Mouse (Mus musculus) liver, embryonic 18 days (tissue): ENCODE results near the gene Agmo. TPM values are rescaled to one million over a fixed set of nuclear protein-coding genes. Genes with fewer than 3 reads are reported as not detected.

Experiments
- polyA plus RNA-seq: library from polyadenylated mRNA; depleted of rRNA; stranded (reverse); fragments of >200 nt; gene quantifications from 2 replicates; pipeline ENCODE4 v1.2.3, GENCODE M21; 2012; rRNA removed

Agmo gene
- polyA plus RNA-seq = 8.8 and 9.6 TPM in 2 replicates

DNA sequence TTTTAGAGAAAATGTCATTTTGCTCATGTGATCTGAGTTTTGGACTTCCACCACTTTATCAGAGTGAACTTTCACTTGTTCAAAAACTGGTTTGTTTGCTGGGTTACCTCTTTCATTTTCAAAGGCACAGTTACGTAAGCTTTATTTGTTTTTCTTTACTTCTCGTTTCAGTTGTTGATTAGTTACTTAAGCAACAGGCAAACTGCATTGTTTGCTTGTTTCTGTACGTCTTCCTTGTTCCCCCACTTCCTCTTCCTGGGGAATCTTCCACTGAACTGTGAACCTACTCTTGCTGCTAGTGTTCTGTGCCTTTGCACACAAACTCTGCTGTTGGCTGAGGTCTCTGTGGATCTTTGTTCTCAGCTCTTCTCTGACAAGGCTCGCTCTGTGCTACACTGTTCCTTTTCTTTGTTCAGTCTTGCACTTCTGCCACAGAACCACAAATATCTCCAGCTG lies at the start of gene Agmo:
TSS of gene Agmo (plus strand) at position 76 of the 456 bp plus-strand sequence.

Other genes with a start within 250 kb of the Agmo start
- gene Meox2, start 133.1 kb upstream of the Agmo start, polyA plus RNA-seq = 0.18 and 0.19 TPM in 2 replicates